Mouse (Mus musculus) bone marrow, adult 2 months (tissue): Measurements from ENCODE around the gene Nxpe5. TPM values are rescaled to one million over a fixed set of nuclear protein-coding genes. Genes with fewer than 3 reads are reported as not detected.
A peak's percentile ranks its signal among the peaks of the same experiment; 100 is the strongest.

Experiments
- H3K27ac ChIP-seq: fragments of 200-500 bp; 2 replicates; pipeline ENCODE4 v1.5.1; 2012; ENCODE audit warnings: low read depth, mild to moderate bottlenecking, control low read depth, inconsistent platforms, low read length; ENCODE audit not compliant: control insufficient read depth, poor library complexity, insufficient read depth
- H3K4me1 ChIP-seq: fragments of 200-500 bp; 2 replicates; pipeline ENCODE4 v1.6.1; 2011; ENCODE audit warnings: low read length; ENCODE audit not compliant: control insufficient read depth, insufficient read depth
- H3K4me3 ChIP-seq: fragments of 200-500 bp; replicated peaks from 2 replicates; pipeline ENCODE3; 2011; ENCODE audit warnings: mild to moderate bottlenecking, low read depth, low read length, control low read depth; ENCODE audit not compliant: control insufficient read depth
- CTCF ChIP-seq: fragments of 200-500 bp; IDR thresholded peaks from 2 replicates; pipeline ENCODE4 v1.5.1; 2011; ENCODE audit warnings: low read length, control low read depth; ENCODE audit not compliant: control insufficient read depth, insufficient read depth
- POLR2A ChIP-seq: fragments of 200-500 bp; IDR thresholded peaks from 2 replicates; pipeline ENCODE4 v1.6.1; 2011; ENCODE audit warnings: low read depth, mild to moderate bottlenecking, control low read depth, low read length, borderline replicate concordance; ENCODE audit not compliant: control insufficient read depth
- WGBS: fragments of 180-500 bp; shearing (Covaris S2); methylation state at CpG from one replicate; pipeline ENCODE4 v1.1.7; 2018; 5-methylcytosine and 5-hydroxymethylcytosine counted together
- polyA plus RNA-seq: library from polyadenylated mRNA; stranded (reverse); fragments of >200 nt; gene quantifications from 2 replicates; pipeline ENCODE4 v1.2.4, GENCODE M21; 2011; ENCODE audit warnings: low replicate concordance; ENCODE audit not compliant: missing spikeins, insufficient read depth, insufficient read length

The Nxpe5 gene
- polyA plus RNA-seq, 1 experiment = not detected

GRCm38 (mm10) chr5:138229511-138229910 lies 3.8 kb downstream of the Nxpe5 start:
- H3K4me3 ChIP-seq = no peak overlapping the region
- WGBS = 57% methylated on average over 3 of the region's 3 CpGs
- no peak overlapping the region for H3K27ac ChIP-seq
- H3K4me1 ChIP-seq = peaks cover 1% of the 10 kb centered on the region; the same call in 1 of the 2 replicates
- no peak for TF ChIP-seq CTCF
- no peak for TF ChIP-seq POLR2A

GRCm38 (mm10) chr5:138233778-138234177 lies 8.1 kb downstream of the Nxpe5 start:
- Histone ChIP-seq H3K4me1 (no peaks in the 10 kb centered on the region; the same call in 1 of the 2 replicates), H3K27ac (no peak overlapping the region), H3K4me3 (no peak overlapping the region)
- TF ChIP-seq POLR2A (no peak), CTCF (no peak)
- 84% methylated on average over 2 of the region's 2 CpGs for WGBS

- Histone ChIP-seq H3K4me1 (no peaks in the 10 kb centered on the region; the same call in 1 of the 2 replicates), H3K4me3 (no peak overlapping the region), H3K27ac (no peak overlapping the region)
- TF ChIP-seq CTCF = no peak
- TF ChIP-seq POLR2A = no peak
Measured at GRCm38 (mm10) chr5:138234224-138234623, 8.5 kb downstream of the Nxpe5 start.

- no peak overlapping the region for H3K27ac ChIP-seq
- WGBS = 5% methylated on average over 2 of the region's 2 CpGs
- H3K4me1 ChIP-seq = no peaks in the 10 kb centered on the region; the same call in 1 of the 2 replicates
- TF ChIP-seq POLR2A = no peak
- TF ChIP-seq CTCF = no peak
- H3K4me3 ChIP-seq = no peak overlapping the region
Measured at GRCm38 (mm10) chr5:138241511-138241910, 15.8 kb downstream of the Nxpe5 start.

GRCm38 (mm10) chr5:138251144-138251543 lies 25.4 kb downstream of the Nxpe5 start:
- Histone ChIP-seq H3K4me1 (peaks cover 1% of the 10 kb centered on the region; the same call in 1 of the 2 replicates), H3K27ac (no peak overlapping the region), H3K4me3 (no peak overlapping the region)
- WGBS = 84% methylated on average over 12 of the region's 12 CpGs
- TF ChIP-seq CTCF (no peak), POLR2A (no peak)

- TF ChIP-seq POLR2A (no peak), CTCF (no peak)
- 86% methylated on average over 3 of the region's 3 CpGs for WGBS
- Histone ChIP-seq H3K4me3 (no peak overlapping the region), H3K4me1 (peaks cover 4% of the 10 kb centered on the region; the same call in 1 of the 2 replicates), H3K27ac (no peak overlapping the region)
Measured at GRCm38 (mm10) chr5:138253061-138253460, 27.4 kb downstream of the Nxpe5 start.

GRCm38 (mm10) chr5:138255353-138256093 lies 29.8 kb downstream of the Nxpe5 start, which contains the start of gene Lamtor4:
Gene Lamtor4 (plus strand): TSS chr5:138255482.
- WGBS = under 1% methylated on average over 38 of the region's 38 CpGs
- peak within 1 kb of the TSS; percentile 83 for H3K4me3 ChIP-seq
- peaks cover 6% of the 10 kb centered on the region; the same call in 1 of the 2 replicates for H3K4me1 ChIP-seq
- TF ChIP-seq POLR2A = peak; percentile 87
- TF ChIP-seq CTCF = peak; percentile 28; the same call in 1 of the 2 replicates
- peak within 1 kb of the TSS; percentile 91 for H3K27ac ChIP-seq

GRCm38 (mm10) chr5:138256094-138256467 lies 30.4 kb downstream of the Nxpe5 start:
- whole genome bisulfite sequencing = 3% methylated on average over 7 of the region's 7 CpGs
- Histone ChIP-seq H3K4me1 (peaks cover 7% of the 10 kb centered on the region; the same call in 1 of the 2 replicates), H3K4me3 (peak overlapping the region; percentile 83), H3K27ac (peak overlapping the region; percentile 91)
- TF ChIP-seq POLR2A = no peak
- TF ChIP-seq CTCF = no peak

GRCm38 (mm10) chr5:138256966-138257584 lies 31.4 kb downstream of the Nxpe5 start:
- H3K4me3 ChIP-seq = peak overlapping the region; percentile 83

More at GRCm38 (mm10) chr5:138256966-138257584, 31.4 kb downstream of the Nxpe5 start:
- WGBS = 9% methylated on average over 10 of the region's 10 CpGs
- TF ChIP-seq CTCF (no peak), POLR2A (peak; percentile 29; the same call in 1 of the 2 replicates)
- Histone ChIP-seq H3K27ac (peak overlapping the region; percentile 91), H3K4me1 (peaks cover 11% of the 10 kb centered on the region)
